Mouse (Mus musculus) limb, embryonic 12.5 days (tissue): ENCODE data around the gene Anapc13. TPM values are rescaled to one million over a fixed set of nuclear protein-coding genes. Genes with fewer than 3 reads are reported as not detected.

Experiments
- ATAC-seq: fragments of 200-750 bp; cut with Nextera tagmentation; 2 replicates; pipeline ENCODE4 v1.8.0; 2017; ENCODE audit warnings: low read depth, moderate TSS enrichment; ENCODE audit not compliant: insufficient number of reproducible peaks, insufficient read depth, low FRiP score, low TSS enrichment
- H3K27ac ChIP-seq: fragments of 300-500 bp; sonication (generic); 2 replicates; pipeline ENCODE4 v1.5.1; 2016; ENCODE audit warnings: mild to moderate bottlenecking, moderate library complexity
- H3K27me3 ChIP-seq: fragments of 300-500 bp; sonication (generic); 2 replicates; pipeline ENCODE4 v1.6.1; 2016; ENCODE audit warnings: mild to moderate bottlenecking, moderate library complexity
- H3K36me3 ChIP-seq: fragments of 300-500 bp; sonication (generic); 2 replicates; pipeline ENCODE4 v1.6.1; 2016; ENCODE audit warnings: mild to moderate bottlenecking, moderate library complexity
- H3K4me1 ChIP-seq: fragments of 300-500 bp; sonication (generic); replicated peaks from 2 replicates; pipeline ENCODE4 v1.6.1; 2016
- H3K4me2 ChIP-seq: fragments of 300-500 bp; sonication (generic); 2 replicates; pipeline ENCODE4 v1.6.1; 2016; ENCODE audit warnings: mild to moderate bottlenecking, moderate library complexity
- H3K4me3 ChIP-seq: fragments of 300-500 bp; sonication (generic); replicated peaks from 2 replicates; pipeline ENCODE4 v1.5.1; 2016; ENCODE audit warnings: mild to moderate bottlenecking
- H3K9ac ChIP-seq: fragments of 300-500 bp; sonication (generic); replicated peaks from 2 replicates; pipeline ENCODE4 v1.6.1; 2016; ENCODE audit warnings: mild to moderate bottlenecking, moderate library complexity
- H3K9me3 ChIP-seq: fragments of 300-500 bp; sonication (generic); 2 replicates; pipeline ENCODE4 v1.6.1; 2016; ENCODE audit warnings: mild to moderate bottlenecking, moderate library complexity
- WGBS: fragments of 180-500 bp; shearing (Covaris S2); methylation state at CpG from one replicate; pipeline ENCODE4 v1.1.7; 2016; 5-methylcytosine and 5-hydroxymethylcytosine counted together
- polyA plus RNA-seq: library from polyadenylated mRNA; unstranded; fragments of >200 nt; fragmentation: Nextera tagmentation; extraction: Ambion mirVana; gene quantifications from 2 replicates; pipeline ENCODE4 v1.2.1, GENCODE M21; 2016

The Anapc13 gene
- polyA plus RNA-seq, 1 experiment from 2014 or later: 196 TPM

GRCm38 (mm10) chr9:102645119-102645695 is 19.1 kb downstream of the Anapc13 start:
- WGBS: 42% methylated on average over 3 of the region's 3 CpGs
- H3K4me2 ChIP-seq: no peak overlapping the region
- H3K9me3 ChIP-seq: no peaks in the 10 kb centered on the region
- H3K4me3 ChIP-seq: no peak overlapping the region
- no peaks in the 10 kb centered on the region for H3K27me3 ChIP-seq
- H3K9ac ChIP-seq: no peak overlapping the region
- H3K27ac ChIP-seq: peak overlapping the region; percentile 99
- no peak for ATAC-seq
- no peaks in the 10 kb centered on the region for H3K36me3 ChIP-seq
- peaks cover 59% of the 10 kb centered on the region for H3K4me1 ChIP-seq

GRCm38 (mm10) chr9:102647010-102647409 is 20.9 kb downstream of the Anapc13 start:
- WGBS: 80% methylated on average over 6 of the region's 6 CpGs
- no peak overlapping the region for H3K4me2 ChIP-seq
- ATAC-seq: no peak
- no peak overlapping the region for H3K4me3 ChIP-seq
- H3K4me1 ChIP-seq: peaks cover 60% of the 10 kb centered on the region
- H3K27me3 ChIP-seq: no peaks in the 10 kb centered on the region
- H3K27ac ChIP-seq: no peak overlapping the region
- H3K9me3 ChIP-seq: no peaks in the 10 kb centered on the region
- H3K9ac ChIP-seq: no peak overlapping the region
- no peaks in the 10 kb centered on the region for H3K36me3 ChIP-seq

GRCm38 (mm10) chr9:102649917-102650527 is 23.9 kb downstream of the Anapc13 start:
- Histone ChIP-seq H3K9ac (no peak overlapping the region), H3K4me3 (no peak overlapping the region), H3K27ac (peak overlapping the region; percentile 18; the same call in 1 of the 2 replicates), H3K9me3 (0 out of 2 replicates have a peak, but pooled peaks cover 6% of the 10 kb centered on the region), H3K27me3 (peaks cover 4% of the 10 kb centered on the region; the same call in 1 of the 2 replicates), H3K36me3 (no peaks in the 10 kb centered on the region), H3K4me1 (peaks cover 33% of the 10 kb centered on the region), H3K4me2 (no peak overlapping the region)
- peak; percentile 56; the same call in 1 of the 2 replicates for ATAC-seq
- WGBS: 35% methylated on average over 17 of the region's 17 CpGs

GRCm38 (mm10) chr9:102650637-102651036 is 24.5 kb downstream of the Anapc13 start:
- Histone ChIP-seq H3K4me1 (peaks cover 30% of the 10 kb centered on the region), H3K9ac (no peak overlapping the region), H3K27me3 (peaks cover 9% of the 10 kb centered on the region; the same call in 1 of the 2 replicates), H3K27ac (peak overlapping the region; percentile 18; the same call in 1 of the 2 replicates), H3K4me3 (no peak overlapping the region), H3K36me3 (no peaks in the 10 kb centered on the region), H3K4me2 (no peak overlapping the region), H3K9me3 (0 out of 2 replicates have a peak, but pooled peaks cover 6% of the 10 kb centered on the region)
- ATAC-seq: no peak
- 17% methylated on average over 7 of the region's 7 CpGs for WGBS

- no peaks in the 10 kb centered on the region for H3K36me3 ChIP-seq
- H3K27me3 ChIP-seq: peaks cover 9% of the 10 kb centered on the region; the same call in 1 of the 2 replicates
- ATAC-seq: no peak
- WGBS: 50% methylated on average over 6 of the region's 6 CpGs
- H3K9ac ChIP-seq: no peak overlapping the region
- no peak overlapping the region for H3K4me3 ChIP-seq
- no peak overlapping the region for H3K27ac ChIP-seq
- 0 out of 2 replicates have a peak, but pooled peaks cover 6% of the 10 kb centered on the region for H3K9me3 ChIP-seq
- peaks cover 30% of the 10 kb centered on the region for H3K4me1 ChIP-seq
- no peak overlapping the region for H3K4me2 ChIP-seq
Observed at GRCm38 (mm10) chr9:102651199-102651720, 25.2 kb downstream of the Anapc13 start.

GRCm38 (mm10) chr9:102656355-102657095 is 30.4 kb downstream of the Anapc13 start:
- ATAC-seq: no peak
- Histone ChIP-seq H3K9me3 (0 out of 2 replicates have a peak, but pooled peaks cover 6% of the 10 kb centered on the region), H3K27me3 (peaks cover 9% of the 10 kb centered on the region; the same call in 1 of the 2 replicates), H3K4me3 (no peak overlapping the region), H3K36me3 (no peaks in the 10 kb centered on the region), H3K9ac (no peak overlapping the region), H3K4me1 (peaks cover 29% of the 10 kb centered on the region), H3K27ac (peak overlapping the region; percentile 24; the same call in 1 of the 2 replicates), H3K4me2 (no peak overlapping the region)
- WGBS: 38% methylated on average over 8 of the region's 8 CpGs

- 18% methylated on average over 6 of the region's 6 CpGs for WGBS
- no peak overlapping the region for H3K9ac ChIP-seq
- H3K4me1 ChIP-seq: peaks cover 23% of the 10 kb centered on the region
- H3K27ac ChIP-seq: no peak overlapping the region
- H3K4me3 ChIP-seq: no peak overlapping the region
- peak; percentile 31; the same call in 1 of the 2 replicates for ATAC-seq
- peaks cover 7% of the 10 kb centered on the region; the same call in 1 of the 2 replicates for H3K27me3 ChIP-seq
- H3K9me3 ChIP-seq: no peaks in the 10 kb centered on the region
- H3K36me3 ChIP-seq: no peaks in the 10 kb centered on the region
- H3K4me2 ChIP-seq: no peak overlapping the region
Observed at GRCm38 (mm10) chr9:102668115-102668514, 42.0 kb downstream of the Anapc13 start.

- Histone ChIP-seq H3K27ac (no peak overlapping the region), H3K9me3 (no peaks in the 10 kb centered on the region), H3K4me3 (no peak overlapping the region), H3K36me3 (no peaks in the 10 kb centered on the region), H3K4me1 (peaks cover 27% of the 10 kb centered on the region), H3K4me2 (no peak overlapping the region), H3K9ac (no peak overlapping the region), H3K27me3 (peaks cover 7% of the 10 kb centered on the region; the same call in 1 of the 2 replicates)
- no peak for ATAC-seq
- WGBS: 87% methylated on average over 12 of the region's 12 CpGs
Observed at GRCm38 (mm10) chr9:102668906-102669305, 42.8 kb downstream of the Anapc13 start.

- H3K27me3 ChIP-seq: no peaks in the 10 kb centered on the region
- ATAC-seq: no peak
- H3K9ac ChIP-seq: no peak overlapping the region
- peaks cover 16% of the 10 kb centered on the region for H3K4me1 ChIP-seq
- no peak overlapping the region for H3K4me2 ChIP-seq
- no peaks in the 10 kb centered on the region for H3K36me3 ChIP-seq
- WGBS: 64% methylated on average over 7 of the region's 7 CpGs
- H3K9me3 ChIP-seq: no peaks in the 10 kb centered on the region
- H3K4me3 ChIP-seq: no peak overlapping the region
- H3K27ac ChIP-seq: no peak overlapping the region
Observed at GRCm38 (mm10) chr9:102673381-102673780, 47.3 kb downstream of the Anapc13 start.

GRCm38 (mm10) chr9:102675922-102676321 is 49.8 kb downstream of the Anapc13 start:
- H3K4me2 ChIP-seq: no peak overlapping the region
- H3K27me3 ChIP-seq: no peaks in the 10 kb centered on the region
- no peaks in the 10 kb centered on the region for H3K36me3 ChIP-seq
- no peak for ATAC-seq
- no peak overlapping the region for H3K27ac ChIP-seq
- no peak overlapping the region for H3K9ac ChIP-seq
- H3K4me3 ChIP-seq: no peak overlapping the region
- peaks cover 11% of the 10 kb centered on the region for H3K4me1 ChIP-seq
- WGBS: 82% methylated on average over 5 of the region's 5 CpGs
- H3K9me3 ChIP-seq: no peaks in the 10 kb centered on the region

GRCm38 (mm10) chr9:102681470-102681869 is 55.4 kb downstream of the Anapc13 start:
- Histone ChIP-seq H3K27ac (peak overlapping the region; percentile 60), H3K4me1 (no peaks in the 10 kb centered on the region; the same call in 1 of the 2 replicates), H3K4me3 (no peak overlapping the region), H3K27me3 (no peaks in the 10 kb centered on the region), H3K9me3 (0 out of 2 replicates have a peak, but pooled peaks cover 3% of the 10 kb centered on the region), H3K36me3 (no peaks in the 10 kb centered on the region), H3K9ac (no peak overlapping the region), H3K4me2 (no peak overlapping the region)
- WGBS: 49% methylated on average over 7 of the region's 7 CpGs
- peak; percentile 78 for ATAC-seq
